ENCODE assay signal across 24 mouse cellular contexts in genomic region chr3:129591761-129592160, GRCm38 (mm10). TPM values are rescaled to one million over a fixed set of nuclear protein-coding genes. Genes with fewer than 3 reads are reported as not detected.
DNase-seq lines count a peak whose midpoint lies in the region; ATAC-seq and TF ChIP-seq lines count a peak whose summit lies in the region.
"Had no signal": no experiment of that assay in that cellular context is flagged by ENCODE, and none has a peak within 500 bp of the region (broad histone marks: within the 10 kb centered on the region; RNA-seq: fewer than 3 reads in every experiment).

No protein-coding gene starts in this region.

- no peaks in the 10 kb centered on the region for H3K27me3 ChIP-seq in heart, embryonic 10.5 days (ENCODE audit: insufficient read depth, poor library complexity, severe bottlenecking)
- no peaks in the 10 kb centered on the region for H3K27me3 ChIP-seq in kidney, adult 2 months (replicated peaks; ENCODE audit: control insufficient read depth, insufficient read depth, low read length)
- no peaks in the 10 kb centered on the region for H3K27me3 ChIP-seq in small intestine, adult 2 months (ENCODE audit: control insufficient read depth, insufficient read depth, low read length)
- H3K27me3 ChIP-seq in forebrain, embryonic 14.5 days (replicated peaks; ENCODE audit: control insufficient read depth, insufficient read depth, low read length), result no peaks in the 10 kb centered on the region
- H3K27me3 ChIP-seq: embryonic facial prominence, embryonic 13.5 days; forebrain, embryonic 13.5 days; intestine, embryonic 15.5 days; kidney, embryonic 15.5 days; limb, embryonic 15.5 days; midbrain, embryonic 12.5 days; neural tube, embryonic 15.5 days had no signal

- no peak overlapping the region for H3K4me2 ChIP-seq in forebrain, embryonic 14.5 days (ENCODE audit: low read length)
- H3K4me2 ChIP-seq: embryonic facial prominence, embryonic 13.5 days; intestine, embryonic 15.5 days; kidney, embryonic 15.5 days; limb, embryonic 15.5 days; lung, embryonic 14.5 days; midbrain, embryonic 12.5 days; neural tube, embryonic 15.5 days had no signal

- H3K9me3 ChIP-seq in heart, embryonic 10.5 days, result no peaks in the 10 kb centered on the region
- no peaks in the 10 kb centered on the region for H3K9me3 ChIP-seq in forebrain, embryonic 14.5 days (replicated peaks; ENCODE audit: control insufficient read depth, low read length)
- H3K9me3 ChIP-seq: embryonic facial prominence, embryonic 13.5 days; forebrain, embryonic 13.5 days; hindbrain, embryonic 10.5 days; intestine, embryonic 15.5 days; kidney, embryonic 15.5 days; limb, embryonic 15.5 days; midbrain, embryonic 12.5 days; neural tube, embryonic 15.5 days had no signal

- no peak for TF ChIP-seq CTCF in kidney, adult 2 months (conservative IDR thresholded peaks at IDR 0.05; ENCODE audit: insufficient read depth, insufficient read length, low read depth, low read length)
- TF ChIP-seq CTCF in small intestine, adult 2 months (IDR thresholded peaks at IDR 0.05; ENCODE audit: extremely low read depth, insufficient read length, insufficient replicate concordance, low read depth, low read length), result no peak

- no peak overlapping the region for H3K9ac ChIP-seq in forebrain, embryonic 14.5 days (ENCODE audit: low read length)
- H3K9ac ChIP-seq: embryonic facial prominence, embryonic 13.5 days; forebrain, embryonic 13.5 days; intestine, embryonic 15.5 days; kidney, embryonic 15.5 days; limb, embryonic 15.5 days; lung, embryonic 14.5 days; midbrain, embryonic 12.5 days; neural tube, embryonic 15.5 days had no signal

- no peak for ATAC-seq in forebrain, embryonic 14.5 days
- ATAC-seq: intestine, embryonic 15.5 days had no signal

- H3K4me1 ChIP-seq in heart, embryonic 10.5 days, result peaks cover 32% of the 10 kb centered on the region
- peaks cover 15% of the 10 kb centered on the region; the same call in 1 of the 2 replicates for H3K4me1 ChIP-seq in kidney, adult 2 months (ENCODE audit: control insufficient read depth, insufficient read depth, low read length)
- H3K4me1 ChIP-seq in small intestine, adult 2 months (ENCODE audit: control insufficient read depth, insufficient read depth, insufficient read length, low read length), result peaks cover 26% of the 10 kb centered on the region; the same call in 1 of the 2 replicates
- H3K4me1 ChIP-seq in forebrain, embryonic 14.5 days (ENCODE audit: control insufficient read depth, insufficient read depth, low read length), result peaks cover 4% of the 10 kb centered on the region; the same call in 1 of the 2 replicates
- H3K4me1 ChIP-seq: embryonic facial prominence, embryonic 13.5 days; intestine, embryonic 15.5 days; limb, embryonic 15.5 days had no signal

- WGBS in heart, embryonic 10.5 days, result 92% methylated on average over 8 of the region's 8 CpGs
- 71% methylated on average over 8 of the region's 8 CpGs for WGBS in kidney, adult 2 months
- WGBS in small intestine, adult 2 months, result 70% methylated on average over 8 of the region's 8 CpGs
- whole genome bisulfite sequencing in forebrain, embryonic 14.5 days, result 94% methylated on average over 8 of the region's 8 CpGs

- intact Hi-C loops in heart, postnatal 25 days (cut with DNase I), result no loop called here

- no peaks in the 10 kb centered on the region for H3K36me3 ChIP-seq in heart, embryonic 10.5 days
- no peaks in the 10 kb centered on the region for H3K36me3 ChIP-seq in kidney, adult 2 months (ENCODE audit: control insufficient read depth, insufficient read depth, low read length)
- H3K36me3 ChIP-seq in small intestine, adult 2 months (ENCODE audit: control insufficient read depth, insufficient read depth, low read length), result peaks cover 5% of the 10 kb centered on the region; the same call in 1 of the 2 replicates
- no peaks in the 10 kb centered on the region for H3K36me3 ChIP-seq in forebrain, embryonic 14.5 days (ENCODE audit: control insufficient read depth, insufficient read depth, low read length)
- H3K36me3 ChIP-seq: intestine, embryonic 15.5 days; kidney, embryonic 15.5 days; limb, embryonic 15.5 days; midbrain, embryonic 12.5 days; neural tube, embryonic 15.5 days had no signal

- no peak overlapping the region for H3K4me3 ChIP-seq in heart, embryonic 10.5 days
- no peak overlapping the region for H3K4me3 ChIP-seq in kidney, adult 2 months (ENCODE audit: insufficient read depth, low read depth, low read length)
- H3K4me3 ChIP-seq in small intestine, adult 2 months (ENCODE audit: low read depth, low read length), result no peak overlapping the region
- H3K4me3 ChIP-seq in forebrain, embryonic 14.5 days (ENCODE audit: low read depth, low read length), result no peak overlapping the region
- H3K4me3 ChIP-seq: embryonic facial prominence, embryonic 13.5 days; erythroblast, embryonic 14.5 days; forebrain, embryonic 13.5 days; gastrocnemius, adult 2 months; hindbrain, embryonic 10.5 days; intestine, embryonic 15.5 days; kidney, embryonic 15.5 days; limb, embryonic 15.5 days; midbrain, embryonic 12.5 days; neural tube, embryonic 15.5 days had no signal

- peak; percentile 45 for DNase-seq in adrenal gland, postnatal 10 days
- DNase-seq in adrenal gland, adult 2 months, result no peak
- DNase-seq in heart, embryonic 10.5 days (ENCODE audit: low spot score), result no peak
- DNase-seq in heart, postnatal 25 days (ENCODE audit: low spot score), result no peak
- peak; percentile 31 for DNase-seq in kidney, adult 2 months
- no peak for DNase-seq in kidney, postnatal 10 days
- no peak for DNase-seq in forebrain, embryonic 14.5 days (ENCODE audit: low spot score)
- DNase-seq: cerebellum, adult 9-10 months; gastrocnemius, adult 2 months; left cerebral cortex, postnatal 4 days; lung, embryonic 14.5 days; thymus, adult 2 months; thymus, postnatal 4 days had no signal

- peak overlapping the region; percentile 80 for H3K27ac ChIP-seq in heart, embryonic 10.5 days
- no peak overlapping the region for H3K27ac ChIP-seq in kidney, adult 2 months (ENCODE audit: insufficient read depth, low read depth, low read length)
- H3K27ac ChIP-seq in small intestine, adult 2 months (ENCODE audit: insufficient read depth, low read depth, low read length), result peak overlapping the region; percentile 30
- H3K27ac ChIP-seq in forebrain, embryonic 14.5 days (ENCODE audit: low read depth, low read length), result no peak overlapping the region
- H3K27ac ChIP-seq: embryonic facial prominence, embryonic 13.5 days; forebrain, embryonic 13.5 days; gastrocnemius, adult 2 months; hindbrain, embryonic 10.5 days; intestine, embryonic 15.5 days; kidney, embryonic 15.5 days; limb, embryonic 15.5 days; neural tube, embryonic 15.5 days; stomach, postnatal 0 days had no signal

- no peak for TF ChIP-seq POLR2A in kidney, adult 2 months (IDR thresholded peaks at IDR 0.05; ENCODE audit: low read depth, low read length)
- TF ChIP-seq POLR2A in small intestine, adult 2 months (IDR thresholded peaks at IDR 0.05; ENCODE audit: low read depth, low read length), result no peak

RNA-seq across cellular contexts. Expression of gene Elovl6, which starts 59.6 kb away (rescaled TPM):
- 10 to 100 TPM; 36.3 to 48.3 TPM for total RNA-seq in adrenal gland, postnatal 10 days (2021)
- 10 to 100 TPM; 59.0 to 96.0 TPM for total RNA-seq in adrenal gland, adult 2 months (2021)
- 111 and 121 TPM in 2 replicates for polyA plus RNA-seq in adrenal gland, adult 2 months (2012; rRNA removed)
- polyA plus RNA-seq in heart, embryonic 10.5 days (2016; fragmentation: Nextera tagmentation; extraction: Ambion mirVana), result 24.7 and 35.8 TPM in 2 replicates
- total RNA-seq in heart, postnatal 25 days (2021), result 1 to 10 TPM; 1.4 to 1.5 TPM
- 73.0 and 75.5 TPM in 2 replicates for polyA plus RNA-seq in kidney, adult 2 months (2012; rRNA removed)
- 25.3 and 56.2 TPM in 2 replicates for polyA plus RNA-seq in small intestine, adult 2 months (2012; rRNA removed)
- polyA plus RNA-seq in forebrain, embryonic 14.5 days (2014; fragmentation: Nextera tagmentation; extraction: Ambion mirVana), result 24.4 and 30.5 TPM in 2 replicates

Comparison
In these comparisons a context has a peak if more than half of its experiments do, and no peak if none do; other contexts are left out.
1. DNase-seq: peak in adrenal gland, postnatal 10 days (single experiment) and kidney, adult 2 months (single experiment); none in adrenal gland, adult 2 months (single experiment), heart, embryonic 10.5 days (single experiment), heart, postnatal 25 days (single experiment), kidney, postnatal 10 days (single experiment) and forebrain, embryonic 14.5 days (single experiment).
2. H3K27ac ChIP-seq: peak in heart, embryonic 10.5 days (single experiment) and small intestine, adult 2 months (single experiment); none in kidney, adult 2 months (single experiment) and forebrain, embryonic 14.5 days (single experiment).